Mouse (Mus musculus) ES-E14 (cell line): ENCODE results near the gene Repin1. TPM values are rescaled to one million over a fixed set of nuclear protein-coding genes. Genes with fewer than 3 reads are reported as not detected.

Experiments used
- DNase-seq: peaks from one replicate; pipeline ENCODE4 v3.0.0-alpha.2; 2013; ENCODE audit warnings: low read depth, low spot score
- H3K27ac ChIP-seq: 2 replicates; pipeline ENCODE4 v1.5.1; 2012; ENCODE audit warnings: low read depth, mild to moderate bottlenecking, low read length, moderate library complexity, mixed read lengths; ENCODE audit not compliant: poor library complexity, insufficient read depth, severe bottlenecking
- H3K36me3 ChIP-seq: 2 replicates; pipeline ENCODE4 v1.6.1; 2012; ENCODE audit warnings: mild to moderate bottlenecking, low read length, moderate library complexity, mixed read lengths; ENCODE audit not compliant: control insufficient read depth, poor library complexity, insufficient read depth, severe bottlenecking
- H3K4me1 ChIP-seq, 2 experiments: fragments of 150-350 bp in 1 of 2; sonication (generic) in 1 of 2; 2 replicates each; pipeline ENCODE4 v1.6.1; 2012; ENCODE audit warnings: low read length in 2 of 2, mild to moderate bottlenecking in 1 of 2, mixed read lengths in 1 of 2; ENCODE audit not compliant: control insufficient read depth in 2 of 2, insufficient read depth in 2 of 2, poor library complexity in 1 of 2
- H3K4me3 ChIP-seq, 2 experiments: fragments of 150-350 bp in 1 of 2; sonication (generic) in 1 of 2; 2 replicates each; pipeline ENCODE4 v1.5.1; 2012; ENCODE audit warnings: low read length in 2 of 2, low read depth in 1 of 2, mild to moderate bottlenecking in 1 of 2, mixed read lengths in 1 of 2; ENCODE audit not compliant: insufficient read depth in 1 of 2, poor library complexity in 1 of 2, severe bottlenecking in 1 of 2
- H3K9ac ChIP-seq: 2 replicates; pipeline ENCODE4 v1.6.1; 2012; ENCODE audit warnings: low read depth, mild to moderate bottlenecking, low read length, mixed read lengths; ENCODE audit not compliant: poor library complexity, insufficient read depth, severe bottlenecking
- H3K9me3 ChIP-seq: fragments of 150-350 bp; sonication (generic); 2 replicates; pipeline ENCODE4 v1.6.1; 2012; ENCODE audit warnings: low read depth, mild to moderate bottlenecking, low read length; ENCODE audit not compliant: control insufficient read depth, insufficient read depth
- CHD2 ChIP-seq: IDR thresholded peaks from 2 replicates; pipeline ENCODE4 v1.6.1; 2014; ENCODE audit warnings: mild to moderate bottlenecking, low read depth, low read length, inconsistent platforms
- HCFC1 ChIP-seq: IDR thresholded peaks from 2 replicates; pipeline ENCODE4 v1.6.1; 2012; ENCODE audit warnings: low read length, inconsistent platforms, borderline replicate concordance; ENCODE audit not compliant: insufficient read depth
- MAFK ChIP-seq: IDR thresholded peaks from 2 replicates; pipeline ENCODE4 v1.6.1; 2014; ENCODE audit warnings: mild to moderate bottlenecking, low read depth, low read length, inconsistent platforms; ENCODE audit not compliant: insufficient read depth
- ZC3H11A ChIP-seq: IDR thresholded peaks from 2 replicates; pipeline ENCODE4 v1.6.1; 2012; ENCODE audit warnings: low read depth, mild to moderate bottlenecking, inconsistent platforms, low read length, borderline replicate concordance
- ZNF384 ChIP-seq: IDR thresholded peaks from 2 replicates; pipeline ENCODE4 v1.6.1; 2012; ENCODE audit warnings: low read depth, low read length, inconsistent platforms
- in situ Hi-C, 2 experiments: fragments of 600-800 bp; cut with MboI; formaldehyde crosslinking; loops; one replicate each; pipeline ENCODE4 v1.15.1; 2025; ENCODE audit warnings: low sequenced_read_pairs in 2 of 2, inconsistent platforms in 1 of 2; ENCODE audit not compliant: unreplicated experiment in 2 of 2
- total RNA-seq: library from RNA; depleted of rRNA; stranded (reverse); fragments of 300-350 nt; gene quantifications from 2 replicates; pipeline ENCODE4 v1.2.3, GENCODE M21; 2012

The Repin1 gene
- total RNA-seq, 1 experiment: 17.4 TPM

GRCm38 (mm10) chr6:48591221-48591845 lies 2.4 kb upstream of the Repin1 start:
- Histone ChIP-seq H3K9me3 (no peaks in the 10 kb centered on the region), H3K36me3 (peaks cover 3% of the 10 kb centered on the region; the same call in 1 of the 2 replicates), H3K9ac (no peak overlapping the region), H3K4me1 (peaks cover 0 to 2% of the 10 kb centered on the region in 2 experiments; a peak in 2 of 4 replicates), H3K4me3 (no peak overlapping the region), H3K27ac (no peak overlapping the region)
- TF ChIP-seq CHD2 (no peak), MAFK (no peak), HCFC1 (no peak), ZC3H11A (no peak), ZNF384 (no peak)
- in situ Hi-C loops: no loop called here
- DNase-seq: no peak

DNA sequence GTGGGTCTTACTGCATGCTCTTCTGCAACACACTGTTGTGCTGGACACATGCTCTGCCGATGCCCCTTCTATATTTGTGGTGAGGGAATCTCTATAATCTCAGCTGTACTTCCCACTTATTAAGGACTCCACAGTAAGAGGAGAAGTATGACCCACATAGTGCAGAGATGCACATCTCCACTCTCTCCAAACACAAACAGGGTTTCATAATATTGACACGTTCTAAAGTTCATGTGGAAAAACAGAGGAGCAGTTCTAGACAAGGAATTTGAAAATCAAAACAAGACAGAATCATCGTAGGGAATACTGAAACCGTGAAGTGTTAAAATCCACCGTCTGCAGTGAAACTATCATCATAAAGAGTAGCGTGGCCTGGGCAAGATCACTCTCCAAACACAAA lies 1.8 kb upstream of the Repin1 start:
- TF ChIP-seq CHD2: no peak
- no peak for TF ChIP-seq HCFC1
- TF ChIP-seq ZC3H11A: no peak
- TF ChIP-seq MAFK: no peak
- no peak for TF ChIP-seq ZNF384
- in situ Hi-C loops: no loop called here
- H3K4me3 ChIP-seq: no peak overlapping the region
- peaks cover 8% of the 10 kb centered on the region; the same call in 1 of the 2 replicates for H3K36me3 ChIP-seq
- no peak overlapping the region for H3K9ac ChIP-seq
- no peak for DNase-seq
- H3K27ac ChIP-seq: no peak overlapping the region
- peaks cover 0 to 5% of the 10 kb centered on the region in 2 experiments; a peak in 2 of 4 replicates for H3K4me1 ChIP-seq
- H3K9me3 ChIP-seq: no peaks in the 10 kb centered on the region

DNA sequence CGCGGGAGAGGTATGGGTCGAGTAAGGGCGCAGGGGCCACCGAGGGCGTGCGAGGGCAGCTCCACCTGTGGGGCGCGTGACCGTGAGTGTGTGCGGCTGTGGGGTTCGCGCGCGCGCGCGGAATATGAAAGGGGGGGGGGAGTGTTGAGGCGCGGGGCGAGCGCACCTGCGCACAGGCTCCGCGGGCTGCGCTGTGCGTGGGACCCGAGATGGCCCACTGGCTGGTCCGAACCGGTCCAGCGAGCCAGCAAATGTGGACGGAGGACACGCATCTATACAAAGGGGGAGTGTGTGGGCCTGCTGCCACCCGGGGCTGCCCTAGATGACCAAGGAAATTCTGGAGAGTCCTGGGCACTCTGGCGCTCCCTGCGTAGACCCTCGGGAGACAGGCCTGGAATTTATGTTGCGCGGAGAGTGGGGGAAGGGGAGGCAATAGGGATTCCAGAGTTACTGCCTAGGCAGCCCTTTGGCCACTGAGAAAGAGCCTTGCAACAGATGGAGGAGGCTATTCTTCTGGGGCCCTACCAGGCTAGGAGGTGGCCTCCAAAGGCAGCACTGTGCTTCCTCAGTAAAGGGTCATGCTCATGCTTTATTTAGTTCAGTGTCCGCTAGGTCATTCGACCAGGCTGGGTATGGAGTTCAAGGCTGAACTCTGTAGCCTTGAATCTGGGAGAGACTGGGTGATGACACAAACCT lies 508 bp downstream of the Repin1 start:
- in situ Hi-C loops: no loop called here
- Histone ChIP-seq H3K4me3 (peak overlapping the region; percentile 73 to 90), H3K36me3 (peaks cover 14% of the 10 kb centered on the region; the same call in 1 of the 2 replicates), H3K27ac (no peak overlapping the region), H3K4me1 (peaks cover 0 to 7% of the 10 kb centered on the region in 2 experiments; a peak in 2 of 4 replicates), H3K9ac (peak overlapping the region; percentile 91), H3K9me3 (no peaks in the 10 kb centered on the region)
- DNase-seq: no peak
- TF ChIP-seq ZNF384 (no peak), ZC3H11A (no peak), CHD2 (no peak), HCFC1 (no peak), MAFK (no peak)

GRCm38 (mm10) chr6:48595278-48595677 lies 1.6 kb downstream of the Repin1 start:
- Histone ChIP-seq H3K36me3 (peaks cover 14% of the 10 kb centered on the region; the same call in 1 of the 2 replicates), H3K9ac (no peak overlapping the region), H3K4me3 (0 out of 4 replicates have a peak overlapping the region, but pooled peaks of 1 of the 2 experiments have one; percentile 90), H3K4me1 (peaks cover 0 to 7% of the 10 kb centered on the region in 2 experiments; a peak in 2 of 4 replicates), H3K9me3 (no peaks in the 10 kb centered on the region), H3K27ac (no peak overlapping the region)
- no peak for DNase-seq
- in situ Hi-C loops: no loop called here
- TF ChIP-seq MAFK (no peak), ZNF384 (no peak), HCFC1 (no peak), CHD2 (no peak), ZC3H11A (no peak)
